Mouse (Mus musculus) central nervous system, embryonic 11.5 days (tissue): Measurements from ENCODE around the gene Pax8. TPM values are rescaled to one million over a fixed set of nuclear protein-coding genes. Genes with fewer than 3 reads are reported as not detected.

Experiments
- polyA plus RNA-seq: library from polyadenylated mRNA; depleted of rRNA; stranded (reverse); fragments of >200 nt; gene quantifications from 2 replicates; pipeline ENCODE4 v1.2.3, GENCODE M21; 2012; rRNA removed

Gene Pax8
- 1.3 and 6.1 TPM in 2 replicates for polyA plus RNA-seq

DNA sequence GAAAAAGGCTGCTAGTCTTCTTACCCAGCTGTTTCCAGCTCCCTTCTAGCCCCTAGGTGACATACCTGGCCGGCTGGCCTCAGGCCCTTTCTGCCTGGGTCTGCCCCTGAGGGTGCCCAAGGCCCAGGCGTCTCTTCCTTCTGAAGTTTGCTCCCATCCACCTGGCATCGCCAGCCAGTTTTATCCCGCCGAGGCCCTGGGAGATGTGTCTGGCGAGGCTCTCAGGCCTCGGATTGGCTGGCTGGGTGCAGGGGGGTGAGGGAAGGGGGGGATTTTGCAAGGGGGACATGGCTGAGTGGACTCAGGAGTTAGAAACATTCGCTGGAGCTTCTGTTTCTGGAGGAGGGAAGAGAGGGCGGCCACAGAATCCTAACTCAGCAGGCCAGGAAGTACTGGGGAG, at the start of gene Pax8:
Pax8 (minus strand) TSS at position 180 of the 400 bp plus-strand sequence.

Other genes starting within 250 kb of the Pax8 start
- not detected in 2 replicates for gene Il1f5, start 198.6 kb downstream of the Pax8 start, polyA plus RNA-seq
- gene Il1f10, start 184.4 kb downstream of the Pax8 start, polyA plus RNA-seq: not detected in 2 replicates
- 0.07 and 0.26 TPM in 2 replicates for gene Il1rn, start 138.7 kb downstream of the Pax8 start, polyA plus RNA-seq
- gene Psd4, start 108.0 kb downstream of the Pax8 start, polyA plus RNA-seq: 1.5 and 1.6 TPM in 2 replicates